Mouse (Mus musculus) ovary, postnatal 14 days (tissue): ENCODE results near the gene Limch1.

ENCODE experiments used
- DNase-seq: peaks from one replicate; pipeline ENCODE4 v3.0.0; 2022; ENCODE audit warnings: low spot score

Gene Limch1

DNA sequence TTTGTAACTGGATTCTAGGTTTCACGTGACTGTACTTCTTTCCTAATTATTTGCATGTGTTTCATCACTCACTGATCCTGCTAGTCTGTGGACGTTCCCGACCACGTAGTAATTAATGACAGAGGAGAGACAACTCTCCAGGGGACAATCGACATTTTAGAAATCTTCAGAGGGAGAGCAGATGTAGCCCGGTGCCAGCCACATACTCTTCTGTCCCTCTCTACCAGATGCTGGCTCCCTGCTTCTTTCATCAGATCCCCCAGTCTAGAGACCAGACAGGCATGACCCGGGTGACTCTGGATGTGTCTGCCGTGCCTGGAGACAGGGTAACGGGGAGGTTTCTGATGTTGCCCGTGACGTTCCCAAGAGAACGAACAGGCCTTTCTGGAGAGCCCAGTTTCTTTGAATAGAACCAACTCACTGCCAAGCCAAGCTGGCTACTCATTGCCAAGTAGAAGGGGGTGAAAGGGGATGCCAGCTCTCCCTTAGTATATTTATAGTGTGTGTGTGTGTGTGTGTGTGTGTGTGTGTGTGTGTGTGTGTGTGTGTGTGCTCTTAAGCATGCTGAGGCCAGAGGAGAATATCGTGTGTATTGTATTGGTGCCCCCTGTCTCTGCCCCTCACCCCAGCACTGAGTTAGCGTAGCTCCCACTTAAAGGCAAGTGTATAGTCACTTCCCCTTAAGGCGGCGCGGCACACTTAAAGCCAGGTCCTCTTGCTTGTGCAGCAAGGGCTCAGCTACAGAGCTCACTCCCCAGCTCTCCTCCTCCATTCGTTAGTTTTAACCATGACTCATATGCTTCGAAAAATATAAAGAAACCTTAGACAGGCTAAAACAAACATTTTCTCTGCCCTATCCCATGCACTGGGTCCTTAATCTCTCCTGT, 233.9 kb downstream of the Limch1 start:
- DNase-seq, result no peak

DNA sequence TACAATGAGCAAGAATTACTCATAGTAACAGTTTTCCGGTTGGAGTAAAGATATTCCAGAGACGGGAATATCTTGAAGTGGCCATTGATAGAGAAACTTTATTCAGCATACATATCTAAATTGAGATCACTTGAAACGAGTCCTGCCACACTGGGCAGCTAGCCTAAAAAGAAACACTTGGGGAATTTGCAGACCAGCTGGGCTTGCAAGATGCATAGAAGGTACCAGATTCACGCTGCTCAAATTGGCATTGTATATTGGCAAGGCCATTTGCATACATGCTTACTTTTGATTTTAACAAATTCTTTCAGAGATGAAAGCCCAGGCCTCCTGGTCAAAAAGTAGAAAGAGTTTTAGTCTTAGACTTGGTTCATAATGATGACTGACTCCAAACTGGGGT, 235.2 kb downstream of the Limch1 start:
- DNase-seq, result no peak

DNA sequence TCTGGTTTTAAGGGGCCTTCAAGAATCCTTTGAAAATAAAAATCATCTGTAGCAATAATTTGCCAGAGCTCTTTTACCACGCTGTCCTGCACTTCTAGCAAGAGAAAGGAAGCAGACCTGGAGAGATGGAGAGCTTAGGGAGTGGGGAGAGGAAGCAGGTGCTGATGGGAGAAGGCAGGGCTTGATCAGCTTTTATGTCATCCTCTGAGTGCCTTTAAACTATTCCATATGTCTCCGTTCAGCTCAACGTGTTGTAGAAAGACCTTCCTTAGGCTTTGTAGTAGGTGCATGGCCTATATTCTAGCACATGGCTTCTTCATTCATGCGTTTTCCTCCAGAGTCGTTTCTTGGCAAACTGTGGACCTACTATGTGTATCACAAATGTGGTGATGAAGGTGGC, 237.5 kb downstream of the Limch1 start:
- DNase-seq, result no peak

DNA sequence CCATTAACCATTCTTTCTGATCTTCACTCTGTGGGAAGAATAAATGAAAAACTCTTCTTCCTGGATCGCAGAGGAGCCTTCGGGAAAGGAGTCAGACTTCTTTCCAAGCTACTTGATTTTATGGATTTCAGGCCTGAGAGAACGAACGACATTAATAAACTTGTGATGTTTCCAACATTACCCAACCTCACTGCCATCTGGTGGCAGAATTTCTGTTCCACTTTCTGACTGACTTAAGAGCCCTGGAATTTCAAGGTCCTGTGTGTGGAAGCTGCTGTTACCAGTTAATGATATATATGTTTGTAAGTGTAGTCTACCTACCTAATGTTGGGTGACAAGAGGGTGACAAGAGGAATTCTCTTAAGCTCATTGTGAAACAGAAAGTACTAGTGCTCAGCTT, 243.3 kb downstream of the Limch1 start:
- no peak for DNase-seq

DNA sequence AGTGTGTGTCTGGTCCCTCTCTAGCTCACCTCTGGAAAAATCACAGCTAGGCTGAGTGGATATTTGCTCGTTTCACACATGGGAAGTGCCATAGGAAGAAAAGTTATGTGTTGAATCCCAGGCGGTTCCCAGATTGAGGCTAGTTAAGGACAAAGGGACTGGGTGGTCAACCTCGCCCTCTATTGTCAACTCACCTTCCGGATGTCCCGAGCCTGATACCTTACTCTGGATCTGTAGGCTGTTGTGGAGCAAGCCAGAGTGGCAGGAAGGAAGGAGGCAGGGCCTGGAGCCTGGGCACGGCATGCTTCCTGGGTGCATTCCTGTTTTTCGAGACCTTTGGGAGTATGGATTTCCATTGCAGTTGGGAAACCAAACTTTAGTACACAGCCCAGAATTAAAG, 243.9 kb downstream of the Limch1 start:
- no peak for DNase-seq

DNA sequence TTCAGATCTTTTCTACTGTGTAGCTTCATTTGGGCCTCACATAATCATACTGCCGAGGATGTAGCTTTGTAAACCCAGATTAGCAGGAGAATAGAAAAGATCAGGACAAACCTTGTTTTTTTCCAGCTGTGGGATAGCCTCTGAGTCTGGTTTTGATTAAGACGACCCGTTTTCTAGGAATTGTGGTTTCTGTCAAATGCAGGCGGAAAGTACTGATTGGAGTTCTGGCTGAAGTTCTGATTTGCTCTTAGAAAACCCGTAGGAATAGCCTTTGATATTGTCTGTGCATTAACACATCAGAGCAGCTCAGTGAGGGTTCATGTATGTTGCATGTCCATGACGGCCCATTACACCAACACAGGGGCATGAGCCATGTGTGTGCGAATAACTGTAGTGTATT, 246.8 kb downstream of the Limch1 start:
- DNase-seq, result no peak

DNA sequence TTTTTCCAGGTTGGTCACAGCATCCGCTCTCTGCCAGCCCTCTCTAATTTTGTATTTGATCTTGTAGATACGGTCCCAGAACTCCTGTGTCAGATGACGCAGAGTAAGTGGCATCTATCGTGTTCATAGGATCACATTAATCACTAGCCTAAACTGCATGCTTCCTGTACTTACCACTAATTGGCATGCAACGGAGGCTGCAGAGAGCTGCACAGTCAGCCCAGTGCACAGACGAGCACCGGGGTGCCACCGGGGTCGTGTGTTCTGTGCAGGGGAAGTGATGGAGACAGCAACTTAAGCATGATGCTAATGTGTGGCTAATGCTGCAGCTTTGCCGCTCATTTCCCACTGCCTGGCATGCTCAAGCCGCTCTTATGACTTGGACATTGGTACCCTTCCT, 247.4 kb downstream of the Limch1 start:
- DNase-seq, result no peak

DNA sequence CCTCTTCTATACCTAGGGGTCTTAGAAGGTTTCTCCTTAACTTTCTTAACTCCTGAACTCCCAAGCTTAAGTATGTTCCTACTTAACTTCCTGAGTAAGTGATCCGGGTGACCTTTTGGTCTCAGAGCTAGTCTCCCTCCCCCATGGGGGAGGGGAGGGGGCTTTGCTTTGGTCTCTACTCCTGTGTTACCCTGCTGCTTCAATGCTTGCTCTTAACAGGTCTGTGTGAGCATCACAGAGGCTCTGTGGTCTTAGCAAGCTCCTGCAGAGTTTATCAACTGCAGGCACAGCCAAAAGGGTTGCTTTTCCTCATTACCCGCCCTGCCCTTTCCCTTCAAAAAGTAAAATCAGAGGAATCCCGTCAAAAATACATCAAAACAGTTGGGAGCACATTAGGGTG, 250.5 kb downstream of the Limch1 start:
- no peak for DNase-seq

GRCm38 (mm10) chr5:66996886-66997599, 251.4 kb downstream of the Limch1 start:
- peak; percentile 81 for DNase-seq

DNA sequence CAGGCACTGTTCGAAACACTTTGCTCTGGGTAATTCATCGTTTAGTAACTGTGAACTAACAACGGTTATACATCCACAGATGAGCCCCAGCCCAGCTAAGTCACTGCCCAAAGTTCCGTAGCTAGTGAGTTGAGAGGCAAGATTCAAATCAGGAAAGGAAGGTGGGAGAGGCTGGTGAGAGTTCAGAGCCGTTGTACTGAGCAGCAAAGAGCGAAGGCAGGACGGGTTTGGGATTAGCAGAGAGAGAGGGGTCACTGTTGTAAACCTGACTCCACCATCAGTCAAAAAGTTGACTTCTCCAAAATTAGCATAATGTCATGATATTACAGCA, 251.9 kb downstream of the Limch1 start:
- DNase-seq, result no peak

- no peak for DNase-seq
Measured at GRCm38 (mm10) chr5:66998341-66998740, 252.7 kb downstream of the Limch1 start.

GRCm38 (mm10) chr5:67002346-67002745, 256.7 kb downstream of the Limch1 start:
- no peak for DNase-seq

DNA sequence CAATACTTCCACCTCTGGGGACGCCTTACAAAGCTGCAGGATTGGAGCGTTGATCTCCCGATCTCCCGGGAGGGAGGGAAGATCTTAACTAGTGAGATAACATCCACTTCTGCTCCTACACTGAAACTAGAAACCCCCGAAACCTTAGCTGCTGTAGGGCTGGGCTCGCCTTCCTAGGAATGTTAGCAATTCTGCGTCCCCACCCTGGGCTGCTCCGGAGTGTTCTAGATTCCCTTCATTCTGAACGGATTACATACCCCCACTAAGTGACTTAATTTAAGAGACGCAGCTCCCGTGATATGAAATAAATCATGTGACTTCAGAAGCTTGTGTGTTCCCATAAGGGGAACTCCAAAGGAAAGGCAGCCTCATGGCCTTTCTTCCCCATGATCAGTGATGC, 259.0 kb downstream of the Limch1 start:
- no peak for DNase-seq

DNA sequence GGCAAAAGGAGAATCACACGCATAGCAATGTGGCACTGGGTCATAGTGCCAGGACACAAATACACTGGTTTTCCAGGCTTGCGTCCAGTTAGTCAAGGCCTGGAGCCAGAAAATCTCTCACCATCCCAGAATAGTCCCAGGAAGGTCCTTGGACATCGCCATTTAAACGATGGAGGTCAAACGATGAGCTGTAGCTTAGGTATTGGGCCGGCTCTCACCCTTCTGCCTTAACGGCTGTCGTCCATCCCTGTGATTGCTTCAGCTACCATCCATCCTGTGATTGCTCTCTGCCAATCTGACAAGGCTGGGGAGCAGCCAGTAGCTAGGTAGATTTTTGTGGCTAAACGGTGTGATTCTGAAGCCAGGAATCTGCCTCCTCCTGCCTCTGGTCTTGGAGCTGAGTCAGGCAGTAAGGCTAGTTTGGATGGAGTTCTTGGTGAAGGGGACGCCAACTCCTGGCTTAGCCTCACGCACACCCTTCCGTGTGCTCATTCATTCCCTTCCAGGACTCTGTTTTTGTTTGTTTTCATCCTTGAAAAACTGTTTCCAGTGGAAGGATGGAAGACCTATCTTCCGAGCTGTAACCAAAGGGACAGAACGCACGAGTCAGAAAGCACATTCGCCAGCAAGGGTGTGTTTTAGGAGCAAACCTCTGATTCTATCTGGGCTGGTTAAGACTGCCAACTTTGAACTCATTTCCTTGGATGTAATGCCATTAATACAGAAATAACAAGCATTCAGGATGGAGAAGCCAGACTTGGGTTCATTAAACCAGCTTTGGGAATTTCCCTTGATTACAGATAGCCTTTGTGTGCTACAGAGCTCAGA, 265.6 kb downstream of the Limch1 start:
- DNase-seq, result no peak

- DNase-seq, result no peak
Measured at GRCm38 (mm10) chr5:67011985-67012384, 266.4 kb downstream of the Limch1 start.

DNA sequence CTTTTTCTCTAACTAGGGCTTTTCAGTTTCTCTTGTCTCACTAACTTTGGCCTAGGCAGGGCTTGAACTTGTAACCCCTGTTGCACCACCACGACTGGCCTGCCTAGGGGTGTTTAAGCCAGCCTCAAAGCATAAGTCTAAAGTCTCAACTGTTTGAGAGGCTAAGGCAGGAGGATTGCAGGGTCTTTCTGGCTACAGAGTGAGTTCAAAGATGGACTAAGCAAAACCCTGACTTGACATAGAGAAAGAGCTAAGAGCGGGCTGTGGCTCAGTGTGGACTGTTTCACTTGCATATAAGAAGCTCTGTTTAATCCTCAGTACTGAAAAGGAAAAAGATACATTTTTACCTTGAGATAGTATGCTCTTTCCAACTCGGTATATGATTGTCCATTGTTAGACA, 268.3 kb downstream of the Limch1 start:
- DNase-seq, result no peak

GRCm38 (mm10) chr5:67016450-67016849, 270.8 kb downstream of the Limch1 start:
- DNase-seq, result peak; percentile 66

GRCm38 (mm10) chr5:67024459-67025050, 278.9 kb downstream of the Limch1 start:
- no peak for DNase-seq

DNA sequence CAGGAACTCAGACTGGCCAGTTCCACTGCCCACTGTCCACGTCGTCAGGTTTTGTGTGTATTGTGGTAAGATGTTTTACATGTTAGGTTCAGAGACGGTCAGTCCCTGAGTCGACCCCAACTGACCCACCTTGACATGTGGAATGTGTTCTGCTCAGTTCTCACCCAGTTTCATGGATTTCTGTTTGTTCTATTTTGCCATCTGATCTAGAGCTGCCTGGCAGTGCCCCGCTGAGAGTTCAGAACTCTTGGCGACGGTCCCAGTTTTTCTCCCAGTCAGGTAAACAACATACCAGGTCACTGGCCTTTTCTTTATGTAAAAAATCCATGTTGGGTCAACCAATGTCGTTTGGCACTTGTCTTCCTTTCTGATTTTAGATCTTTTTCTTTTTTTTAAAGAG, 279.5 kb downstream of the Limch1 start:
- DNase-seq, result no peak

- DNase-seq, result no peak
Measured at GRCm38 (mm10) chr5:67025581-67025980, 280.0 kb downstream of the Limch1 start.

DNA sequence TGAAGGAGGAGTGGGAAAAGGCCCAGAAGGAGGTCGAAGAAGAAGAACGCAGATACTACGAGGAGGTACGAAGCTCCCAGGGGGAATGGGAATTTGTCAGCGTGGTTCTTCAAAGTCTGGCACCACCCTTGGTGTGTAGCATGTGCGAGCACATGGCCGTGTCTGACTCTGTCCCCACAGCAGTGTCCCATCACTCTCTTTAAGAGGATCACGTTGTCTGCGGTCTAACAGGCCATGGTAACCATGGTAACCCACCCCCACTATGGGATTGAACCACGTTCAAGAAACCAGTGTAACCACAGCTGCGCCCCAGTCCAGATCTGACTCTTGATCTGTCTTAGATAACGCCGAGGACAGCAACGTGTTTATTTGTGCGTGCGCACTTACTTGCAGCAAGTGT, 283.2 kb downstream of the Limch1 start:
- DNase-seq, result no peak

- no peak for DNase-seq
Measured at GRCm38 (mm10) chr5:67029946-67030345, 284.3 kb downstream of the Limch1 start.
